Mouse (Mus musculus) heart, adult 8-10 months (tissue): ENCODE data around the gene Gm28891. TPM values are rescaled to one million over a fixed set of nuclear protein-coding genes. Genes with fewer than 3 reads are reported as not detected.
"Not testable (repeated sequence)": the region's sequence is repeated elsewhere in the genome, so short reads cannot be mapped to it uniquely, and the experiment has no call there.

Source experiments
- DNase-seq: peaks from one replicate; pipeline ENCODE4 v3.0.0; 2022; ENCODE audit warnings: low spot score
- total RNA-seq, 4 experiments: library from RNA; stranded (reverse); gene quantifications; 2 replicates each; pipeline ENCODE4 v1.2.4; 2022

The Gm28891 gene
- total RNA-seq: not detected

- DNase-seq: not testable (repeated sequence)
Observed at GRCm38 (mm10) chrY:60240902-60241301, at the start of gene Gm28891. TSS of gene Gm28891 (plus strand) at chrY:60241202.
